Mouse (Mus musculus) cerebellum, adult 2 months (tissue): ENCODE measurements at regions not wholly inside any gene's neighbourhood (a gene's known extent, or its start where the extent isn't known, plus 50 kb on each side); places are given as distances from the start of the nearest gene placed in this dataset.

Experiments
- CTCF ChIP-seq: fragments of 200-500 bp; IDR thresholded peaks from 2 replicates; pipeline ENCODE4 v1.5.1; 2011; ENCODE audit warnings: low read depth, mild to moderate bottlenecking, control low read depth, low read length, moderate library complexity, borderline replicate concordance; ENCODE audit not compliant: insufficient read depth
- POLR2A ChIP-seq: fragments of 200-500 bp; IDR thresholded peaks from 2 replicates; pipeline ENCODE4 v1.6.1; 2011; ENCODE audit warnings: low read length, control low read depth, borderline replicate concordance; ENCODE audit not compliant: insufficient read depth

DNA sequence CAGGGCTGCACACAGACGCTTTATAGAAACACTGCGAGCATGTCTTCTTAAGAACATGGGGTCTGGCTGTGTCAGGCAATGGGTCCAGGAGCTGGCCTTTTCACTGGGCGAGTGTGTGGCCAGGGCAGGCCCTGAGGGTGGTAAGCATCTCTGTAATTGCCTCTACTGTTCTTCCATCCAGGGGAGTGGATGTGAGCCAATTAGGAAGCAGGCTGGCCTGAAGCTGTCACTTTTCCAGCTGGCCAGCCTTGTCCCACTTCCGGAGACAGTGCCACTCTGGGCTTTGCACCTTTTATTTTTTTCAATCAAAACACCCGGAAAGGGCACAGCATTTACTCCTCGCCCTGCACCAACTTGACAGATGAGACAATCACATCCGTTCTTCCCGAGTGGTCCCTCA, 66.1 kb upstream of the Pax7 start:
- TF ChIP-seq POLR2A = no peak
- no peak for TF ChIP-seq CTCF
